Mouse (Mus musculus) stomach, postnatal 0 days (tissue): ENCODE data around the gene Poc5.

Experiments
- CTCF ChIP-seq: IDR thresholded peaks from 2 replicates; pipeline ENCODE4 v1.5.1; 2016; ENCODE audit warnings: antibody characterized with exemption, low read depth, mild to moderate bottlenecking, moderate library complexity
- EP300 ChIP-seq: optimal IDR thresholded peaks from 2 replicates; pipeline ENCODE3; 2016; ENCODE audit warnings: antibody characterized with exemption

DNA sequence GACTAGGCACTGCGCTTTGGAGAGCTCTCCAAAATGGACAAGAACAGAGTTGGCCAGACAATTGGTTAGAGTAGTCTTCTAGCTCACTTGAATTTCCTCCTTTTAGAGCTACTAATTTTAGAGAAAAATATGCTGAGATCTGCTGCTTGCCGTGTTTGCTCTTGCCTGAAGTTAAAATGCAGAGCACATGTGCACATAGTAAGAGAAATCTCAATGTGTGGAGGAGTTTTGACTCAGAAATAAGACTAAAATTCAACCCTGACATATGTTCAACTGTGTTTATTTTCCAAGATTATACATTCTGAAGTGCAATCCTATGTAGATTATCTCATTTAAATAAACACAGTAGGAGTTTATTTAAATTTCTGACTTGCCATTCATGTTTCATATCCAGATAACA lies 17.4 kb downstream of the Poc5 start:
- TF ChIP-seq EP300, result no peak
- TF ChIP-seq CTCF, result no peak
